Mouse (Mus musculus) bone marrow, adult 2 months (tissue): ENCODE measurements around the gene Cp. TPM values are rescaled to one million over a fixed set of nuclear protein-coding genes. Genes with fewer than 3 reads are reported as not detected.

Experiments used
- H3K27ac ChIP-seq: fragments of 200-500 bp; 2 replicates; pipeline ENCODE4 v1.5.1; 2012; ENCODE audit warnings: low read depth, mild to moderate bottlenecking, control low read depth, inconsistent platforms, low read length; ENCODE audit not compliant: control insufficient read depth, poor library complexity, insufficient read depth
- H3K4me1 ChIP-seq: fragments of 200-500 bp; 2 replicates; pipeline ENCODE4 v1.6.1; 2011; ENCODE audit warnings: low read length; ENCODE audit not compliant: control insufficient read depth, insufficient read depth
- H3K4me3 ChIP-seq: fragments of 200-500 bp; replicated peaks from 2 replicates; pipeline ENCODE3; 2011; ENCODE audit warnings: mild to moderate bottlenecking, low read depth, low read length, control low read depth; ENCODE audit not compliant: control insufficient read depth
- CTCF ChIP-seq: fragments of 200-500 bp; IDR thresholded peaks from 2 replicates; pipeline ENCODE4 v1.5.1; 2011; ENCODE audit warnings: low read length, control low read depth; ENCODE audit not compliant: control insufficient read depth, insufficient read depth
- POLR2A ChIP-seq: fragments of 200-500 bp; IDR thresholded peaks from 2 replicates; pipeline ENCODE4 v1.6.1; 2011; ENCODE audit warnings: low read depth, mild to moderate bottlenecking, control low read depth, low read length, borderline replicate concordance; ENCODE audit not compliant: control insufficient read depth
- WGBS: fragments of 180-500 bp; shearing (Covaris S2); methylation state at CpG from one replicate; pipeline ENCODE4 v1.1.7; 2018; 5-methylcytosine and 5-hydroxymethylcytosine counted together
- polyA plus RNA-seq: library from polyadenylated mRNA; stranded (reverse); fragments of >200 nt; gene quantifications from 2 replicates; pipeline ENCODE4 v1.2.4, GENCODE M21; 2011; ENCODE audit warnings: low replicate concordance; ENCODE audit not compliant: missing spikeins, insufficient read depth, insufficient read length

Cp gene
- polyA plus RNA-seq, 1 experiment, result 15.7 TPM

GRCm38 (mm10) chr3:20018076-20018475 lies 61.2 kb downstream of the Cp start:
- WGBS, result 63% methylated on average over 8 of the region's 8 CpGs
- no peaks in the 10 kb centered on the region; the same call in 1 of the 2 replicates for H3K4me1 ChIP-seq
- no peak overlapping the region; the same call in 1 of the 2 replicates for H3K27ac ChIP-seq
- TF ChIP-seq POLR2A (no peak), CTCF (no peak)
- no peak overlapping the region for H3K4me3 ChIP-seq

- WGBS, result 80% methylated on average over 1 of the region's 1 CpGs
- H3K4me1 ChIP-seq, result peaks cover 7% of the 10 kb centered on the region
- no peak for TF ChIP-seq POLR2A
- TF ChIP-seq CTCF, result no peak
- H3K4me3 ChIP-seq, result no peak overlapping the region
- H3K27ac ChIP-seq, result no peak overlapping the region
These were observed 67.0 kb downstream of the Cp start for GRCm38 (mm10) chr3:20023832-20024231.

GRCm38 (mm10) chr3:20026481-20026880 lies 69.6 kb downstream of the Cp start:
- H3K4me1 ChIP-seq, result peaks cover 7% of the 10 kb centered on the region
- peak overlapping the region; percentile 93; the same call in 1 of the 2 replicates for H3K27ac ChIP-seq

GRCm38 (mm10) chr3:20026996-20027689 lies 70.3 kb downstream of the Cp start:
- Histone ChIP-seq H3K4me3 (no peak overlapping the region), H3K4me1 (peaks cover 7% of the 10 kb centered on the region), H3K27ac (peak overlapping the region; percentile 93)
- 22% methylated on average over 8 of the region's 8 CpGs for WGBS
- TF ChIP-seq POLR2A, result no peak
- TF ChIP-seq CTCF, result no peak

More at GRCm38 (mm10) chr3:20026481-20026880, 69.6 kb downstream of the Cp start:
- no peak overlapping the region for H3K4me3 ChIP-seq
- TF ChIP-seq CTCF (no peak), POLR2A (no peak)

GRCm38 (mm10) chr3:20027788-20028187 lies 70.9 kb downstream of the Cp start:
- WGBS, result 66% methylated on average over 5 of the region's 5 CpGs
- peak overlapping the region; percentile 5; the same call in 1 of the 2 replicates for H3K27ac ChIP-seq
- peaks cover 7% of the 10 kb centered on the region for H3K4me1 ChIP-seq
- TF ChIP-seq POLR2A (no peak), CTCF (no peak)
- H3K4me3 ChIP-seq, result no peak overlapping the region

GRCm38 (mm10) chr3:20028640-20029039 lies 71.8 kb downstream of the Cp start:
- 62% methylated on average over 3 of the region's 3 CpGs for WGBS
- H3K4me3 ChIP-seq, result no peak overlapping the region
- TF ChIP-seq POLR2A, result no peak
- no peak for TF ChIP-seq CTCF
- no peak overlapping the region for H3K27ac ChIP-seq
- peaks cover 11% of the 10 kb centered on the region for H3K4me1 ChIP-seq

GRCm38 (mm10) chr3:20030807-20031206 lies 74.0 kb downstream of the Cp start:
- TF ChIP-seq CTCF (no peak), POLR2A (no peak)
- peaks cover 9% of the 10 kb centered on the region for H3K4me1 ChIP-seq
- 67% methylated on average over 6 of the region's 6 CpGs for WGBS
- no peak overlapping the region for H3K27ac ChIP-seq
- no peak overlapping the region for H3K4me3 ChIP-seq

GRCm38 (mm10) chr3:20033761-20034718 lies 77.2 kb downstream of the Cp start:
- WGBS, result 5% methylated on average over 10 of the region's 10 CpGs
- no peak for TF ChIP-seq CTCF
- no peak for TF ChIP-seq POLR2A
- H3K27ac ChIP-seq, result peak overlapping the region; percentile 97
- peak overlapping the region; percentile 97 for H3K4me3 ChIP-seq
- H3K4me1 ChIP-seq, result peaks cover 5% of the 10 kb centered on the region; the same call in 1 of the 2 replicates
